ENCODE assay signal across 22 mouse cellular contexts in genomic region chr5:34334081-34334480, GRCm38 (mm10). TPM values are rescaled to one million over a fixed set of nuclear protein-coding genes. Genes with fewer than 3 reads are reported as not detected.
"Had no signal": no experiment of that assay in that cellular context is flagged by ENCODE, and none has a peak within 500 bp of the region (broad histone marks: within the 10 kb centered on the region; RNA-seq: fewer than 3 reads in every experiment).

No protein-coding gene starts in this region.

- H3K27ac ChIP-seq: neural tube, embryonic 12.5 days; neural tube, embryonic 13.5 days; neural tube, embryonic 15.5 days; stomach, embryonic 15.5 days; stomach, postnatal 0 days had no signal

- H3K4me3 ChIP-seq: neural tube, embryonic 12.5 days; neural tube, embryonic 13.5 days; neural tube, embryonic 15.5 days; stomach, embryonic 15.5 days had no signal

- H3K27me3 ChIP-seq: neural tube, embryonic 12.5 days; neural tube, embryonic 13.5 days; neural tube, embryonic 15.5 days; stomach, embryonic 15.5 days had no signal

- H3K36me3 ChIP-seq: neural tube, embryonic 13.5 days; neural tube, embryonic 15.5 days; stomach, embryonic 15.5 days had no signal

- DNase-seq: retina, postnatal 1 day; right cerebral cortex, adult 18-20 months; right cerebral cortex, postnatal 14 days; right cerebral cortex, postnatal 25 days; right cerebral cortex, postnatal 4 days; spleen, adult 18-20 months; thymus, adult 18-20 months; thymus, adult 2 months; thymus, postnatal 14 days; thymus, postnatal 25 days; thymus, postnatal 36 days; thymus, postnatal 4 days had no signal

RNA-seq across cellular contexts. Expression of gene Cfap99, which starts 45.7 kb away (rescaled TPM):
- polyA plus RNA-seq: neural tube, embryonic 11.5 days; neural tube, embryonic 12.5 days; neural tube, embryonic 13.5 days; neural tube, embryonic 15.5 days; small intestine, adult 2 months; stomach, embryonic 14.5 days; stomach, embryonic 15.5 days; stomach, embryonic 16.5 days; thymus, adult 2 months; thymus, postnatal 0 days had no signal
